Mouse (Mus musculus) frontal cortex, postnatal 14 days (tissue): ENCODE measurements around the gene Adamtsl3.

Source experiments
- DNase-seq, 2 experiments: peaks; one replicate each; pipeline ENCODE4 v3.0.0; 2022; ENCODE audit warnings: low spot score in 2 of 2

The Adamtsl3 gene

GRCm38 (mm10) chr7:82422561-82422960 is 87.1 kb downstream of the Adamtsl3 start:
- no peak for DNase-seq

GRCm38 (mm10) chr7:82423602-82424001 is 88.1 kb downstream of the Adamtsl3 start:
- DNase-seq, result no peak

- no peak for DNase-seq
These were observed 88.8 kb downstream of the Adamtsl3 start for GRCm38 (mm10) chr7:82424281-82424680.

- DNase-seq, result no peak
These were observed 89.9 kb downstream of the Adamtsl3 start for GRCm38 (mm10) chr7:82425374-82425773.

- DNase-seq, result no peak
These were observed 94.0 kb downstream of the Adamtsl3 start for GRCm38 (mm10) chr7:82429447-82429846.

- no peak for DNase-seq
These were observed 96.1 kb downstream of the Adamtsl3 start for GRCm38 (mm10) chr7:82431572-82431971.

GRCm38 (mm10) chr7:82433226-82433625 is 97.7 kb downstream of the Adamtsl3 start:
- DNase-seq, result no peak

GRCm38 (mm10) chr7:82458376-82458775 is 122.9 kb downstream of the Adamtsl3 start:
- DNase-seq, result no peak

GRCm38 (mm10) chr7:82462921-82463523 is 127.5 kb downstream of the Adamtsl3 start:
- DNase-seq, result no peak

- DNase-seq, result no peak
These were observed 128.9 kb downstream of the Adamtsl3 start for GRCm38 (mm10) chr7:82464364-82464763.

GRCm38 (mm10) chr7:82465437-82465836 is 129.9 kb downstream of the Adamtsl3 start:
- no peak for DNase-seq

- no peak for DNase-seq
These were observed 141.1 kb downstream of the Adamtsl3 start for GRCm38 (mm10) chr7:82476441-82477221.

- no peak for DNase-seq
These were observed 143.0 kb downstream of the Adamtsl3 start for GRCm38 (mm10) chr7:82478461-82478860.

- DNase-seq, result no peak
These were observed 143.6 kb downstream of the Adamtsl3 start for GRCm38 (mm10) chr7:82478861-82479755.

- no peak for DNase-seq
These were observed 147.9 kb downstream of the Adamtsl3 start for GRCm38 (mm10) chr7:82483426-82483825.

- DNase-seq, result no peak
These were observed 149.3 kb downstream of the Adamtsl3 start for GRCm38 (mm10) chr7:82484834-82485233.

GRCm38 (mm10) chr7:82485344-82485954 is 150.0 kb downstream of the Adamtsl3 start:
- DNase-seq, result no peak

- DNase-seq, result no peak
These were observed 155.5 kb downstream of the Adamtsl3 start for GRCm38 (mm10) chr7:82491018-82491417.

GRCm38 (mm10) chr7:82492881-82493280 is 157.4 kb downstream of the Adamtsl3 start:
- DNase-seq, result no peak

GRCm38 (mm10) chr7:82494220-82494619 is 158.7 kb downstream of the Adamtsl3 start:
- DNase-seq, result no peak

GRCm38 (mm10) chr7:82497064-82497463 is 161.6 kb downstream of the Adamtsl3 start:
- DNase-seq, result no peak

- DNase-seq, result peak; percentile 23 to 39
These were observed 165.8 kb downstream of the Adamtsl3 start for GRCm38 (mm10) chr7:82501306-82501705.
